In genomic region chr14:61044316-61044715, GRCm38 (mm10) we compare ENCODE assay signal across 8 mouse cellular contexts. TPM values are rescaled to one million over a fixed set of nuclear protein-coding genes. Genes with fewer than 3 reads are reported as not detected.
A peak's percentile ranks its signal among the peaks of the same experiment; 100 is the strongest.
DNase-seq lines count a peak whose midpoint lies in the region; ATAC-seq and TF ChIP-seq lines count a peak whose summit lies in the region.

No protein-coding gene starts in this region.

- no peaks in the 10 kb centered on the region for H3K9me3 ChIP-seq in forebrain, embryonic 13.5 days (replicated peaks)
- no peaks in the 10 kb centered on the region for H3K9me3 ChIP-seq in limb, embryonic 11.5 days (ENCODE audit: control insufficient read depth, low read length)
- no peaks in the 10 kb centered on the region for H3K9me3 ChIP-seq in neural tube, embryonic 13.5 days

- no peak for DNase-seq in layer of hippocampus, adult 2 months (ENCODE audit: low spot score in 2 of 2)
- no peak for DNase-seq in layer of hippocampus, adult 9-10 months (ENCODE audit: low spot score)
- no peak for DNase-seq in limb, embryonic 11.5 days (ENCODE audit: low spot score)
- no peak for DNase-seq in thymus, postnatal 25 days
- no peak for DNase-seq in embryo, embryonic 10 days (ENCODE audit: low spot score)
- DNase-seq in frontal cortex, postnatal 36 days (ENCODE audit: low spot score in 2 of 2): no peak

- no peak for TF ChIP-seq CTCF in layer of hippocampus, adult 2 months (conservative IDR thresholded peaks at IDR 0.05)

- peak overlapping the region; percentile 91 for H3K27ac ChIP-seq in layer of hippocampus, adult 2 months
- peak overlapping the region; percentile 76 for H3K27ac ChIP-seq in forebrain, embryonic 13.5 days
- no peak overlapping the region for H3K27ac ChIP-seq in limb, embryonic 11.5 days (replicated peaks; ENCODE audit: low read depth, low read length)
- no peak overlapping the region; the same call in 1 of the 2 replicates for H3K27ac ChIP-seq in neural tube, embryonic 13.5 days (replicated peaks)

- peaks cover 34% of the 10 kb centered on the region for H3K27me3 ChIP-seq in forebrain, embryonic 13.5 days
- H3K27me3 ChIP-seq in limb, embryonic 11.5 days (ENCODE audit: control insufficient read depth, insufficient read depth, low read length): 0 out of 2 replicates have a peak, but pooled peaks cover 5% of the 10 kb centered on the region
- peaks cover 7% of the 10 kb centered on the region; the same call in 1 of the 2 replicates for H3K27me3 ChIP-seq in neural tube, embryonic 13.5 days

- H3K4me3 ChIP-seq in layer of hippocampus, adult 2 months: peak overlapping the region; percentile 53
- peak overlapping the region; percentile 50 for H3K4me3 ChIP-seq in forebrain, embryonic 13.5 days
- H3K4me3 ChIP-seq in limb, embryonic 11.5 days (ENCODE audit: low read depth, low read length): 0 out of 2 replicates have a peak overlapping the region, but pooled peaks have one; percentile 1
- H3K4me3 ChIP-seq in neural tube, embryonic 13.5 days: peak overlapping the region; percentile 53

- H3K4me1 ChIP-seq in forebrain, embryonic 13.5 days: peaks cover 54% of the 10 kb centered on the region
- peaks cover 11% of the 10 kb centered on the region for H3K4me1 ChIP-seq in limb, embryonic 11.5 days (ENCODE audit: control insufficient read depth, insufficient read depth, low read length)
- peaks cover 42% of the 10 kb centered on the region for H3K4me1 ChIP-seq in neural tube, embryonic 13.5 days (replicated peaks)

- peak overlapping the region; percentile 70 for H3K9ac ChIP-seq in forebrain, embryonic 13.5 days
- H3K9ac ChIP-seq in limb, embryonic 11.5 days (ENCODE audit: low read length): 0 out of 2 replicates have a peak overlapping the region, but pooled peaks have one; percentile 24
- peak overlapping the region; percentile 53; the same call in 1 of the 2 replicates for H3K9ac ChIP-seq in neural tube, embryonic 13.5 days

- H3K36me3 ChIP-seq in forebrain, embryonic 13.5 days (ENCODE audit: poor library complexity, severe bottlenecking): no peaks in the 10 kb centered on the region
- no peaks in the 10 kb centered on the region for H3K36me3 ChIP-seq in limb, embryonic 11.5 days (ENCODE audit: control insufficient read depth, insufficient read depth, low read length)
- no peaks in the 10 kb centered on the region for H3K36me3 ChIP-seq in neural tube, embryonic 13.5 days

- ATAC-seq in forebrain, embryonic 13.5 days: peak; percentile 15; the same call in 1 of the 2 replicates
- no peak for ATAC-seq in limb, embryonic 11.5 days (ENCODE audit: insufficient number of reproducible peaks, low FRiP score, low TSS enrichment, low read depth)
- no peak for ATAC-seq in neural tube, embryonic 13.5 days (ENCODE audit: low read depth)

- WGBS in forebrain, embryonic 13.5 days: 5% methylated on average over 2 of the region's 2 CpGs
- 14% methylated on average over 2 of the region's 2 CpGs for WGBS in limb, embryonic 11.5 days
- WGBS in neural tube, embryonic 13.5 days: 8% methylated on average over 2 of the region's 2 CpGs

- peak overlapping the region; percentile 74 for H3K4me2 ChIP-seq in forebrain, embryonic 13.5 days
- H3K4me2 ChIP-seq in limb, embryonic 11.5 days (ENCODE audit: low read depth, severe bottlenecking): peak overlapping the region; percentile 78; the same call in 1 of the 2 replicates
- peak overlapping the region; percentile 92 for H3K4me2 ChIP-seq in neural tube, embryonic 13.5 days

RNA-seq across cellular contexts. Expression of gene Tnfrsf19, which starts 2.0 kb away (rescaled TPM):
- total RNA-seq in layer of hippocampus, adult 2 months (2021): 10 to 100 TPM; 49.0 to 50.0 TPM
- 61.3 and 84.4 TPM in 2 replicates for polyA plus RNA-seq in forebrain, embryonic 13.5 days (2015; fragmentation: Nextera tagmentation; extraction: Ambion mirVana)
- 32.1 and 32.8 TPM in 2 replicates for polyA plus RNA-seq in limb, embryonic 11.5 days (2014; fragmentation: Nextera tagmentation; extraction: Ambion mirVana)
- 27.0 and 28.7 TPM in 2 replicates for polyA plus RNA-seq in neural tube, embryonic 13.5 days (2015; fragmentation: Nextera tagmentation; extraction: Ambion mirVana)

Comparison
In these comparisons a context has a peak if more than half of its experiments do, and no peak if none do; other contexts are left out.
1. H3K27ac ChIP-seq: peak in layer of hippocampus, adult 2 months (single experiment) and forebrain, embryonic 13.5 days (single experiment); none in limb, embryonic 11.5 days (single experiment) and neural tube, embryonic 13.5 days (single experiment).
2. H3K4me3 ChIP-seq: peak in every context shown above with its lines; median percentile 53 in layer of hippocampus, adult 2 months; 53 in neural tube, embryonic 13.5 days; 50 in forebrain, embryonic 13.5 days; 1 in limb, embryonic 11.5 days.
3. Peak in every context shown above with its lines, with median percentiles within 50 percentile points of each other: H3K4me2 ChIP-seq and H3K9ac ChIP-seq.